Mouse (Mus musculus): ENCODE data around the gene Krt75.
"Not testable (repeated sequence)": the region's sequence is repeated elsewhere in the genome, so short reads cannot be mapped to it uniquely, and the experiment has no call there.

The Krt75 gene

DNA sequence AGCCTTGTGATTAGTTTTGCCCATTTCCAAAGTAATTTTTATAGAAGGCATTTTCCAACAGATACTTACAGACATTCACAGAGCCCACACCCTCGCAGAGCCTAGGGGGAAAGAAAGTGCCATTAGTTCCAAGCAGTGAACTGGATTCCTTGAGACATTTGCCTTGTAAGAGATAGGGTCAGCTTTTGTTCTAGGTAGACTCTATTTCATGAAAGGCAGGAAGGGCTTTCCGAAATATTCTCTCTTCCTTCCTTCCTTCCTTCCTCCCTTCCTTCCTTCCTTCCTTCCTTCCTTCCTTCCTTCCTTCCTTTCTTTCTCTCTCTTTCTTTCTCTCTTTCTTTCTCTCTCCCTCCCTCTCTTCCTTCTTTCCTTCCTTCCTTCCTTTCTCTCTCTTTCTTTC, 56.5 kb downstream of the Krt75 start, which contains the start of gene Gm49425:
Gm49425 (minus strand) TSS at position 101 of the 400 bp plus-strand sequence.
- DNase-seq (ENCODE audit: low spot score), result not testable (repeated sequence)

Measured in retina, embryonic 14.5 days (tissue).